Mouse (Mus musculus) spleen, adult 2 months (tissue): Measurements from ENCODE around the gene Dnali1.

Experiments used
- CTCF ChIP-seq: fragments of 200-500 bp; IDR thresholded peaks from 2 replicates; pipeline ENCODE4 v1.5.1; 2011; ENCODE audit warnings: mild to moderate bottlenecking, inconsistent platforms; ENCODE audit not compliant: insufficient read depth, insufficient read length, insufficient replicate concordance; ENCODE audit errors: extremely low read depth
- POLR2A ChIP-seq: fragments of 200-500 bp; IDR thresholded peaks from 2 replicates; pipeline ENCODE4 v1.6.1; 2011; ENCODE audit warnings: low read depth, low read length, inconsistent platforms

DNA sequence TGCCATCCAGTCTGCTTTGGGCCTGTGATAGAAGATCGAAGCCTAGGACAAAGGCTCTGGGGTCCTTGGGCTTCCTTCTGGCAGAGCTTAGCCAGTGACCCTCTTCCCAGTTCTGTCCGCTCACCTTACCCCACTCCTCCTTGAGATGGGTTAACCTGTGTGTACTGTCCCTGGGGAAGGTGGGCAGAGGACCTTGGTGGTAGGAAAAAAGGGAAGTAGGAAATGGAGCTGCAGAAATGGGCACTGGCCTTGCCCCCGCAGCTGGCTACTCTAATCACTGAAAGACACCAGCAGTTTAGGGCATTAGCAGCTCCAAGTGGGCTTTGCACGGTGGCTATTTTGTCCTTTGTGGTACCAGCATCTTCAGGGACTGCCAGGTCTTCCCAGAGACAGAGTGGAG is 49.6 kb upstream of the Dnali1 start:
- TF ChIP-seq CTCF, result no peak
- TF ChIP-seq POLR2A, result no peak
